Mouse (Mus musculus) sigmoid colon, adult 10 weeks (tissue): ENCODE results near the gene Cox8b. TPM values are rescaled to one million over a fixed set of nuclear protein-coding genes. Genes with fewer than 3 reads are reported as not detected.

Experiments
- polyA plus RNA-seq: library from polyadenylated mRNA; stranded (reverse); fragments of 350-450 nt; fragmentation: Illumina TruSeq; extraction: RNeasy Lipid Tissue Mini Kit (QIAGEN cat#74804); gene quantifications from one replicate; pipeline ENCODE4 v1.2.3, GENCODE M21; 2014; ENCODE audit warnings: low read depth, low replicate concordance

The Cox8b gene
- not detected for polyA plus RNA-seq

DNA sequence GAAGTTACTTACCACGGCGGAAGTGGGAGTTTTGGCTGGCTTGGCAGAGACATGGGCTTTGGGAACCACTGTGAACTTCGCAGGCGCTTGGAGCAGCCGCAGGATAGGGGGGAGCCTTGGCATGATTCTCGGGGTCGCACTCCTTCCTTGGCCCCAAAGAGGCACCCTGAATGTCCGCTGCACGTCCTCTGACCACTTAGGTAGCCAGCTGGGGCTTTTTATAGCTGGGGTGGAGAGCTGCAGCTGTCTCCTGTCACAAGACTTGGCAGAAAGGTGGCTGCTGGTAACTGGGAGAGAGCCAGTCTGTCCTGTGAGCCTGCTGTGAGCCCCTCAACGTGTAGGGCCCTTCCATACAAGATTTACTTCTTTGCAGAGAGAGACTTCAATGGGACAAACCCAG lies at the start of gene Cox8b:
Gene Cox8b, minus strand, starts transcription at position 227 of the 400 bp plus-strand sequence.

GRCm38 (mm10) chr7:140941222-140942051 lies 41.2 kb upstream of the Cox8b start, which contains the start of gene Pgghg:
Pgghg (plus strand) TSS chr7:140941391.

DNA sequence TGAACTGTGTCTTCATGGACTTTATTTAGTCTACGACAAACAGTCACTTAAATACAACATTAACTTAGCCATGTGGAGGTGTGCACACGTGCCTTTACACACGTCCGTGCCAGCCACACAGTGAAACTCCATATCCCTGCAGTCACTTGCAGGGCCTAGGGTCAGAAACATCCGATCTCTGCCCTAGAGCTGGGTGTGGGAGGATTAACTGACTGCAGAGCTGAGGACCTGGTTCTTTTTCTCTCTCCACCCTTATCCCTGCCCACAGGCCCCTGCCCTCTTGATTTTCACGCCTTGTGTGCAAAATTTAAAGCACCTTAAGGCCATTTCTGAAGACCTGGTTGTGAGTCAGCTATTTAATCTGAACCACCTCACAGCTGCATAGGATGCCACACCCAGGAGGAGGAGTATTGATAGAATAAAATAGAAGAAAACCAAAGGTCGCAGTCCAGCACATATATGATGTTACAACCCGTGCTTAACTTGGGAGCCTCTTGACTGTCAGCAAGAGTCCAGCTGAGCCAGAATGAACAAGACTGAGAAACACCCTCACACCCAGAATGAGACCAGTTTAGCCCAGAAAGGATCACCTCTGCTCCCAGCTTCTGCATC lies 20.3 kb upstream of the Cox8b start, which contains the start of gene Nlrp6:
Gene Nlrp6, plus strand, starts transcription at position 485 of the 612 bp plus-strand sequence.

GRCm38 (mm10) chr7:140881696-140882468 lies 18.4 kb downstream of the Cox8b start, which contains the start of the genes Psmd13 and Sirt3:
Psmd13 (plus strand) TSS chr7:140881968.
Sirt3 (minus strand) TSS chr7:140882309.

GRCm38 (mm10) chr7:140857550-140858505 lies 42.4 kb downstream of the Cox8b start, which contains the start of gene Bet1l:
Bet1l (minus strand) TSS chr7:140857577.

DNA sequence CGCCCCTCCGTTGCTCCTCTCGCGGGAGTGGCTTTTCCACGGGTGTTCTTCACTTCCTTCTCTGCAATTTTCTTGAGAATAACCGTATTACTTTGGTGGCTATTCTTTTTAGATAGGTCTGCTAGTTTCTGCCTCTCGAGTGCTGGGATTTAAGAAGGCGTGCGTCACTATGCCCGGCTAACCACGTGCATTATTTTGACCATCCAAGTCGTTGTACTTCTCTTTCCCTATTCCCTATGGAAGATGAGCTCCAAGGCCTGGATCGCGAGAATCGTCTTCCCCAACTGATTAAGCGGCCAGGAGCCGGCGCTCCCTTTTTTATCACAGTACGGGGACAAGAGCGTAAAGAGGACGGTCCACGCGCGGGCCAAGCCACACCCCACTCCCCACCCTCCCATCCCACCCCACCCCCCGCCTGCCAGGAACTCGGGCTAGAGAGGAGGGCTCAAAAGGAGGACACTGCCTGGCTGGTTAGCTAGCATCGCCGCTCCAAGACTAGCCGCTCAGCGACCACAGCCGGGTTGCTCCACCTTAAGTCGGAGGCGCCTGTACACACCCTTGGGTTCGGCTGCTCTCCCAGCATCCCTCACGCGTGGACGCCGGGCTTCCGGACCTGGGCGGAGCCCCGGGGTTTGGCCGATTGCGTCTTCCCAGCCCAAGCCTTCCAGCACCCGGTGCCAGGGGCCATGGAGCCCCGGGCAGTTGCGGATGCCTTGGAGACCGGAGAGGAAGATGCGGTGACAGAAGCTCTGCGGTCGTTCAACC lies 43.3 kb downstream of the Cox8b start, which contains the start of gene Ric8a:
Gene Ric8a, plus strand, starts transcription at position 173 of the 765 bp plus-strand sequence.

DNA sequence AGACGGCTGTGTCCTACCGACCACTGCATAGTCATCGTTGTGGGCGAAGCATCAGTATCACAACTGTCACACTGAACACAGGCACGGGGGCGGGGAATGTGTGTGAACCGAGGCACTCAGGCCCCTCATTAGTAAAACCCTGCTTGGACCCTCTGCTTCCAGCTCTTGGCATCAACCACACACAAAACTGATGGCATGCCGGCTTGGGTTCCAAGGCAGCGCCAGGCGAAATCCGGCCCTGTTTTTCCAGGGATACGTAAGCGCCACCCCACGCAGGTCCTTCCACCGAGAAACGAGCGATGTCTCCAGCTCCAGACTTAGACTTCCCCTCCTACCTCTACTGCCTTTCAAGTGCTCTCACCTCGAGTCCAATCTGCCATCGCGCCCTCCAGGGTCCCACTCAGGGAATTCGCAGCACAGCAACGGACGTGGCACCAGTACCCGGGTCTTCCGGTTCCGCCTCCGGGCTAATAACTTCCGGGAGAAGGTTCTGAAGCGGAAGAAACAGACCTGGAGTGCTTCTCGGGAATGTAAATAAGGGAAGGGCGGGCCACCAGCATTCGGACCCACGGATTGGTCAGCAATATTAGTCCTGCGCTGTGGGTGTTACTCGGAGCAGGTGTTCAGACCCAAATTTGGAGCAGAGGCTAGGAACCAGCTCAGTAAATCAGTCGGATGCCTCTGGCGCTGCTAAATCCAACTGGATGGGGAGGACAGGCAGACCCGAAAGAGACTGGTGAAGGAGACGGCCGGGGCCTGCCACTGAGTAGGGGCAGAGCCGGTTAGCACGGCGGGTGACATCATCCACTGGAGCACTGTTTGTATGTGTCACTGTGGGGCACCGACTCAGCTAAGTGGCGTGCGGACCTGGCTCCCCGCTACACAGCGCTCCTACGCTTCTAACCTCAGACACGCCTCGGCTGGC lies 44.1 kb downstream of the Cox8b start, which contains the start of gene Gm45785:
Gene Gm45785, minus strand, starts transcription at position 472 of the 925 bp plus-strand sequence.

Other genes with a start within 250 kb of the Cox8b start
- gene Olfr539, start 240.5 kb downstream of the Cox8b start, polyA plus RNA-seq: not detected
- not detected for gene Olfr45, start 218.5 kb downstream of the Cox8b start, polyA plus RNA-seq
- not detected for gene Olfr541, start 203.2 kb downstream of the Cox8b start, polyA plus RNA-seq
- 26.0 TPM for gene Cyp2e1, start 136.7 kb downstream of the Cox8b start, polyA plus RNA-seq
- not detected for gene Syce1, start 112.6 kb downstream of the Cox8b start, polyA plus RNA-seq
- 1.5 TPM for gene Zfp941, start 78.3 kb downstream of the Cox8b start, polyA plus RNA-seq
- gene Urah, start 65.4 kb downstream of the Cox8b start, polyA plus RNA-seq: 11.3 TPM
- gene Scgb1c1, start 54.9 kb downstream of the Cox8b start, polyA plus RNA-seq: not detected
- not detected for gene Odf3, start 52.6 kb downstream of the Cox8b start, polyA plus RNA-seq
- not detected for gene Gm45785, start 44.1 kb downstream of the Cox8b start, polyA plus RNA-seq
- gene Ric8a, start 43.5 kb downstream of the Cox8b start, polyA plus RNA-seq: 6.9 TPM
- gene Bet1l, start 42.9 kb downstream of the Cox8b start, polyA plus RNA-seq: 3.0 TPM
- 117 TPM for gene Psmd13, start 18.5 kb downstream of the Cox8b start, polyA plus RNA-seq
- gene Sirt3, start 18.1 kb downstream of the Cox8b start, polyA plus RNA-seq: 8.5 TPM
- 26.6 TPM for gene Nlrp6, start 20.5 kb upstream of the Cox8b start, polyA plus RNA-seq
- gene Pgghg, start 40.9 kb upstream of the Cox8b start, polyA plus RNA-seq: 0.82 TPM
- not detected for gene Ifitm5, start 49.8 kb upstream of the Cox8b start, polyA plus RNA-seq
- gene Gm45717, start 55.5 kb upstream of the Cox8b start, polyA plus RNA-seq: not detected
- 56.8 TPM for gene Ifitm2, start 55.5 kb upstream of the Cox8b start, polyA plus RNA-seq
- gene Ifitm1, start 66.8 kb upstream of the Cox8b start, polyA plus RNA-seq: 9.0 TPM
- 7.6 TPM for gene Ifitm3, start 110.3 kb upstream of the Cox8b start, polyA plus RNA-seq
- 1.4 TPM for gene Ifitm6, start 117.5 kb upstream of the Cox8b start, polyA plus RNA-seq
- gene Gm17387, start 128.7 kb upstream of the Cox8b start, polyA plus RNA-seq: not detected
- 0.19 TPM for gene B4galnt4, start 160.7 kb upstream of the Cox8b start, polyA plus RNA-seq
- 0.69 TPM for gene Pkp3, start 177.8 kb upstream of the Cox8b start, polyA plus RNA-seq
- 2.9 TPM for gene Sigirr, start 200.1 kb upstream of the Cox8b start, polyA plus RNA-seq
- gene Ano9, start 217.4 kb upstream of the Cox8b start, polyA plus RNA-seq: 59.9 TPM
- 17.4 TPM for gene Ptdss2, start 221.9 kb upstream of the Cox8b start, polyA plus RNA-seq